ENCODE assay signal across 9 mouse cellular contexts in the genomic region with DNA sequence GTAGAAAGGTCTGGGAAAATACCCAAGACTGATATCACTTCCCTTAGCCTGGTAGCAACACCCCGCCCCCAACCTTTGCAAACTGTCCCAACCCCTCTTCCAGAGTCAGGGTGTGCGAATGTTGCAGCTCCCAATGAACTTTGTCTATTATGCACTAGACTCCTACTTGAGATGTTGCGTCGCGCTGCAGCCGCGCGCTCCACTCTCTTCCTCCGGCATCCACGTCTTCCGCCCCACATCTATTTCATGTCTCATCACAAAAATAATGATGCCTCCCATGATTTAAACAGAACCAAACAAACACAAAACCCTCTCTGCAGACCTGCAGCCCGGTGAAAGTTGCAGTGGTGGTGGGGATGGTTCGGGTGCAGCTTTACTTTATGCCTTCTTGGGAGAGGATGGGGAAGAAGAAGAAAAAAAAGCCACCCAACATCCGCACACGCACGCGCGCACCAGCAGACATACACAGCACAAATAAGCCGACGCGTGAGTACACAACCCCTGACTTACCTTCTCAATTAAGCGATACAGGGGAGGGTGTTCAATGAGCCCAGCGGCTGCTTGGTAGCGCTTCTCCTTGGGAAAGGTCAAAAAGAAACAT.
DNase-seq lines count a peak whose midpoint lies in the region; ATAC-seq lines count a peak whose summit lies in the region.
"Had no signal": no experiment of that assay in that cellular context is flagged by ENCODE, and none has a peak within 500 bp of the region (broad histone marks: within the 10 kb centered on the region; RNA-seq: fewer than 3 reads in every experiment).

No protein-coding gene starts in this region.

- no peak overlapping the region for H3K27ac ChIP-seq in heart, embryonic 12.5 days (ENCODE audit: poor library complexity, severe bottlenecking)
- peak overlapping the region; percentile 98 for H3K27ac ChIP-seq in forebrain, embryonic 16.5 days (ENCODE audit: low read length)

- peak overlapping the region; percentile 47 for H3K4me3 ChIP-seq in heart, embryonic 12.5 days
- H3K4me3 ChIP-seq in forebrain, embryonic 16.5 days (replicated peaks; ENCODE audit: low read length) = peak overlapping the region; percentile 54

- H3K4me2 ChIP-seq in heart, embryonic 12.5 days = peak overlapping the region; percentile 91
- peak overlapping the region; percentile 54 for H3K4me2 ChIP-seq in forebrain, embryonic 16.5 days (ENCODE audit: low read length)

- peaks cover 16% of the 10 kb centered on the region for H3K4me1 ChIP-seq in heart, embryonic 12.5 days (replicated peaks)
- peaks cover 49% of the 10 kb centered on the region for H3K4me1 ChIP-seq in forebrain, embryonic 16.5 days (replicated peaks; ENCODE audit: control insufficient read depth, insufficient read depth, low read length)

- peak overlapping the region; percentile 56 for H3K9ac ChIP-seq in heart, embryonic 12.5 days
- H3K9ac ChIP-seq in forebrain, embryonic 16.5 days (replicated peaks; ENCODE audit: low read depth, low read length) = peak overlapping the region; percentile 64

- H3K27me3 ChIP-seq in heart, embryonic 12.5 days (replicated peaks) = 0 out of 2 replicates have a peak, but pooled peaks cover 9% of the 10 kb centered on the region
- no peaks in the 10 kb centered on the region for H3K27me3 ChIP-seq in forebrain, embryonic 16.5 days (replicated peaks; ENCODE audit: control insufficient read depth, insufficient read depth, low read length)

- no peaks in the 10 kb centered on the region for H3K9me3 ChIP-seq in heart, embryonic 12.5 days (replicated peaks)
- no peaks in the 10 kb centered on the region for H3K9me3 ChIP-seq in forebrain, embryonic 16.5 days (ENCODE audit: control insufficient read depth, low read length)

- 2% methylated on average over 24 of the region's 24 CpGs for WGBS in heart, embryonic 12.5 days
- WGBS in forebrain, embryonic 16.5 days = under 1% methylated on average over 24 of the region's 24 CpGs

- DNase-seq in heart, adult 8-10 months (ENCODE audit: low spot score) = no peak
- DNase-seq in Muller cell, postnatal 12 days (ENCODE audit: inconsistent ontology term) = peak; percentile 10
- peak; percentile 24 for DNase-seq in mesoderm, embryonic 11.5 days (ENCODE audit: low read depth, low spot score)
- no peak for DNase-seq in adrenal gland, postnatal 25 days
- no peak for DNase-seq in kidney, adult 9 months
- DNase-seq: lung, adult 2 months had no signal

- ATAC-seq in heart, embryonic 12.5 days (ENCODE audit: insufficient number of reproducible peaks, low FRiP score) = no peak
- no peak for ATAC-seq in forebrain, embryonic 16.5 days
- no peak for ATAC-seq in megakaryocyte-erythroid progenitor cell, adult 5-6 weeks (replicated peaks; ENCODE audit: low FRiP score, low TSS enrichment, poor library complexity, severe bottlenecking)

- no peaks in the 10 kb centered on the region for H3K36me3 ChIP-seq in heart, embryonic 12.5 days
- H3K36me3 ChIP-seq in forebrain, embryonic 16.5 days (ENCODE audit: control insufficient read depth, insufficient read depth) = no peaks in the 10 kb centered on the region

Comparison
In these comparisons a context has a peak if more than half of its experiments do, and no peak if none do; other contexts are left out.
1. DNase-seq: peak in Muller cell, postnatal 12 days (single experiment) and mesoderm, embryonic 11.5 days (single experiment); none in heart, adult 8-10 months (single experiment), adrenal gland, postnatal 25 days (single experiment) and kidney, adult 9 months (single experiment).